Comparison of ENCODE assay signal across 8 mouse cellular contexts in the genomic region with DNA sequence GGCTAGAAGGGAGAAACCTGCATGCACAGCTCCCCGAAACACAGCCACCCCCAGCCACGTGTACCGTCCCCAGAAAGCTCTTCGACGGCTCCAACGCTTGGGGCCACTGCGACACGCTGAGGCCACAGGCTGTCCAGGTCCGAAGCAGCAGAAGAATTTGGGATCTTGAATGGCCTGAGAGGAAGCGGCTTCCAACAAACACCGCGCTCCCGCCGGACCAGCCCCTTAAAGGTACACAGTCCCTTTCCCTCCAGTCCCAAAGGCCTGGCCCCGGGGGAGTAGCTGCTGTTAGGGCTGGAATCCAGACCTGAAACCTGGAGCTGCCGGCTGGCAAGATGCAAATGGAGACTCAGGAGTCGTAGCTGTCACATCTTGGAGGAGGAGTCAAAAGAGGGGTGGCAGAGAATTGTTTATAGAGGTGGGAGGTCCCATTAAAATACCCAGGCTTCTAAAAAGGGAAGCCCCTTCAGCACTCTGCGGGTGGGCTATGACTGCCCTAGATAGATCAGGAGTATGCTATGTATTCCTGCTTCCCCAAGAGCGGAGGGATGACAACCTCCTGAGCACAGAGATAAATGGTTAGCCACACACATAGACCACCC. TPM values are rescaled to one million over a fixed set of nuclear protein-coding genes. Genes with fewer than 3 reads are reported as not detected.
DNase-seq lines count a peak whose midpoint lies in the region; ATAC-seq lines count a peak whose summit lies in the region.
"Had no signal": no experiment of that assay in that cellular context is flagged by ENCODE, and none has a peak within 500 bp of the region (broad histone marks: within the 10 kb centered on the region; RNA-seq: fewer than 3 reads in every experiment).

A gene (minus strand): TSS at position 176 of the 602 bp plus-strand sequence.

- 3% methylated on average over 19 of the region's 19 CpGs for WGBS in heart, embryonic 10.5 days
- 6% methylated on average over 19 of the region's 19 CpGs for WGBS in midbrain, embryonic 16.5 days

- peaks cover 25% of the 10 kb centered on the region for H3K36me3 ChIP-seq in heart, embryonic 10.5 days
- no peaks in the 10 kb centered on the region for H3K36me3 ChIP-seq in midbrain, embryonic 16.5 days (ENCODE audit: control insufficient read depth, insufficient read depth, low read length)

- H3K9me3 ChIP-seq in heart, embryonic 10.5 days, result no peaks in the 10 kb centered on the region
- no peaks in the 10 kb centered on the region for H3K9me3 ChIP-seq in midbrain, embryonic 16.5 days (replicated peaks; ENCODE audit: control insufficient read depth, low read length, poor library complexity, severe bottlenecking)

- H3K27me3 ChIP-seq in heart, embryonic 10.5 days (ENCODE audit: insufficient read depth, poor library complexity, severe bottlenecking), result no peaks in the 10 kb centered on the region
- peaks cover 6% of the 10 kb centered on the region; the same call in 1 of the 2 replicates for H3K27me3 ChIP-seq in midbrain, embryonic 16.5 days (ENCODE audit: control insufficient read depth, insufficient read depth, low read depth, low read length)

- peak; percentile 27 for ATAC-seq in midbrain, embryonic 16.5 days
- ATAC-seq in frontal cortex, adult (ENCODE audit: low TSS enrichment), result no peak

- peak within 1 kb of the TSS; percentile 44 for H3K4me2 ChIP-seq in midbrain, embryonic 16.5 days (ENCODE audit: low read length)

- peak within 1 kb of the TSS; percentile 68 for H3K27ac ChIP-seq in heart, embryonic 10.5 days
- H3K27ac ChIP-seq in midbrain, embryonic 16.5 days (ENCODE audit: low read length), result no peak within 1 kb of the TSS

- peak within 1 kb of the TSS; percentile 15; the same call in 1 of the 2 replicates for H3K9ac ChIP-seq in midbrain, embryonic 16.5 days (ENCODE audit: low read depth, low read length)

- peak within 1 kb of the TSS; percentile 54 for H3K4me3 ChIP-seq in heart, embryonic 10.5 days
- peak within 1 kb of the TSS; percentile 22 for H3K4me3 ChIP-seq in midbrain, embryonic 16.5 days (ENCODE audit: low read depth, low read length)
- H3K4me3 ChIP-seq: megakaryocyte, embryonic 14.5 days had no signal

- DNase-seq in right cerebral cortex, postnatal 4 days, result peak; percentile 38
- DNase-seq in right cerebral cortex, adult 2 months (ENCODE audit: low spot score in 2 of 2), result no peak
- DNase-seq in heart, embryonic 10.5 days (ENCODE audit: low spot score), result no peak
- DNase-seq in kidney, postnatal 25 days, result peak; percentile 31 to 56
- DNase-seq in testis, postnatal 10 days (ENCODE audit: low spot score), result no peak

- H3K4me1 ChIP-seq in heart, embryonic 10.5 days, result peaks cover 53% of the 10 kb centered on the region
- H3K4me1 ChIP-seq in midbrain, embryonic 16.5 days (ENCODE audit: control insufficient read depth, insufficient read depth, low read length), result peaks cover 9% of the 10 kb centered on the region

RNA-seq across cellular contexts. Expression of the gene that starts here (rescaled TPM):
- 3.5 and 3.7 TPM in 2 replicates for polyA plus RNA-seq in heart, embryonic 10.5 days (2016; fragmentation: Nextera tagmentation; extraction: Ambion mirVana)
- 1.3 and 2.3 TPM in 2 replicates for polyA plus RNA-seq in midbrain, embryonic 16.5 days (2015; fragmentation: Nextera tagmentation; extraction: Ambion mirVana)

Comparison
In these comparisons a context has a peak if more than half of its experiments do, and no peak if none do; other contexts are left out.
1. DNase-seq: peak in right cerebral cortex, postnatal 4 days (single experiment) and kidney, postnatal 25 days (2 of 2); none in right cerebral cortex, adult 2 months (0 of 2), heart, embryonic 10.5 days (single experiment) and testis, postnatal 10 days (single experiment).